In the genomic region with DNA sequence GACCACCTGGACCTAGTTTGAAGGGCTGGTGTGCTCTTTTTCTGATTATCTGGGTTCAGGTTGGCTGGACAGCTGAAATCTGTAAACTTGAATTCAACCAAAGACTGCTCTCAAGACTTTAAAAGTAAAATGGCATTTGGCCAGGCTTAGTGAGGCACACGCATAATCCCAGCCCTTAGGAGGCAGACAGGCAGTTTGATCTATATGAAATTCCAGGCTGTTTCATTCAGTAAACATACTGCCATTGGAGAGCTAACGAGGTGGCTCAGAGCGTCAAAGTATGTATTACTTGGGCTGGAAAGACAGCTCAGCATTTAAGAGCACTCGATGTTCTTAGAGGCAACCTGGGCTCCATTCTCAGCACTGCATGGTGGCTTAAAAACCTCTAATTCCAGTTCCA, we compare ENCODE assay signal across 19 mouse cellular contexts.
"Had no signal": no experiment of that assay in that cellular context is flagged by ENCODE, and none has a peak within 500 bp of the region (broad histone marks: within the 10 kb centered on the region; RNA-seq: fewer than 3 reads in every experiment).

No protein-coding gene starts in this region.

- H3K4me2 ChIP-seq: intestine, embryonic 15.5 days; limb, embryonic 12.5 days; limb, embryonic 15.5 days; liver, embryonic 11.5 days; lung, embryonic 15.5 days; midbrain, embryonic 11.5 days had no signal

- H3K9me3 ChIP-seq: intestine, embryonic 15.5 days; limb, embryonic 12.5 days; limb, embryonic 15.5 days; lung, embryonic 15.5 days had no signal

- H3K9ac ChIP-seq: intestine, embryonic 15.5 days; limb, embryonic 12.5 days; limb, embryonic 15.5 days; liver, embryonic 14.5 days; liver, postnatal 0 days; lung, embryonic 15.5 days had no signal

- ATAC-seq: intestine, embryonic 15.5 days had no signal

- H3K27me3 ChIP-seq: intestine, embryonic 15.5 days; limb, embryonic 12.5 days; limb, embryonic 15.5 days; lung, embryonic 15.5 days had no signal

- H3K27ac ChIP-seq: intestine, embryonic 15.5 days; kidney, postnatal 0 days; limb, embryonic 12.5 days; limb, embryonic 15.5 days; liver, embryonic 14.5 days; lung, embryonic 15.5 days had no signal

- H3K4me3 ChIP-seq: intestine, embryonic 15.5 days; limb, embryonic 12.5 days; limb, embryonic 15.5 days; lung, embryonic 15.5 days had no signal

- DNase-seq: kidney, adult 11 months; kidney, adult 8-10 months; left cerebral cortex, postnatal 4 days; liver, postnatal 0 days; midbrain, embryonic 14.5 days; right cerebral cortex, adult 18-20 months; right cerebral cortex, postnatal 14 days; right cerebral cortex, postnatal 4 days; thymus, adult 18-20 months; thymus, postnatal 14 days; thymus, postnatal 4 days had no signal

- H3K4me1 ChIP-seq: limb, embryonic 12.5 days; limb, embryonic 15.5 days had no signal
